In the genomic region with DNA sequence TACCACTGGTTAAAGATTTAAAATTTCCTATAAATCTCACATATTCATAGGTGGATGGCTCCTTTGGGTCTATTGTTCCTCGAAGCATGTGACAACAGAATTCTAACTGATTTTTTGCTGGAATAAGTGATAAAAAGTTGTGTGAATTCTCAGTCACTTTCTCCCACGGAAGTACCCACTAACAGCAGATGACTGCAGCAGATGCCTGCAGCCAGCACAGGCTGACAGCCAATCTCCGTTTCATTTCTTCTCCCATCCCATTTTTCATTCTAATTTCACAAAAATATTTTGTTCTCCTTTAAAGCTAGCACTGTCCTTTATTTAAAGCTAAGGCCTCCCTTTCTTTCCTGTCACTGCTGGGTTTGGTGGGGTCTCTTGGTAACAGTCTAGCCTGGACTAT, we compare ENCODE assay signal across 19 mouse cellular contexts. TPM values are rescaled to one million over a fixed set of nuclear protein-coding genes. Genes with fewer than 3 reads are reported as not detected.
DNase-seq lines count a peak whose midpoint lies in the region; ATAC-seq lines count a peak whose summit lies in the region.
"Had no signal": no experiment of that assay in that cellular context is flagged by ENCODE, and none has a peak within 500 bp of the region (broad histone marks: within the 10 kb centered on the region; RNA-seq: fewer than 3 reads in every experiment).

No protein-coding gene starts in this region.

- peak; percentile 81 for ATAC-seq in frontal cortex, adult (ENCODE audit: low TSS enrichment)
- ATAC-seq: forebrain, embryonic 16.5 days; hindbrain, postnatal 0 days; intestine, embryonic 16.5 days had no signal

- DNase-seq in frontal cortex, postnatal 10 days (ENCODE audit: low spot score in 2 of 2), result no peak
- peak; percentile 43 for DNase-seq in right cerebral cortex, adult 18-20 months
- DNase-seq in right cerebral cortex, postnatal 4 days, result no peak
- peak; percentile 21 to 43 for DNase-seq in layer of hippocampus, postnatal 25 days (ENCODE audit: extremely low spot score in 1 of 2, low spot score in 1 of 2)
- no peak for DNase-seq in thymus, adult 18-20 months
- no peak for DNase-seq in adrenal gland, adult 8-10 months
- DNase-seq: adrenal gland, postnatal 36 days; cerebellum, adult 11 months; cerebellum, adult 9-11 months; heart, adult 11 months; kidney, postnatal 36 days; liver, embryonic 13.5 days; lung, adult 2 months; lung, postnatal 14 days; thymus, postnatal 36 days had no signal

RNA-seq across cellular contexts. Expression of gene Clock, which starts 59.2 kb away (rescaled TPM):
- 10 to 100 TPM; 45.2 to 50.3 TPM for total RNA-seq in layer of hippocampus, postnatal 25 days (2021)
- 10 to 100 TPM; 34.7 to 45.4 (median 43.5) TPM for total RNA-seq in adrenal gland, adult 8-10 months (2022)

Comparison
In these comparisons a context has a peak if more than half of its experiments do, and no peak if none do; other contexts are left out.
1. DNase-seq: peak in right cerebral cortex, adult 18-20 months (single experiment) and layer of hippocampus, postnatal 25 days (2 of 2); none in frontal cortex, postnatal 10 days (0 of 2), right cerebral cortex, postnatal 4 days (single experiment), thymus, adult 18-20 months (0 of 2) and adrenal gland, adult 8-10 months (single experiment).